Mouse (Mus musculus): ENCODE measurements around the gene Palm2.

DNA sequence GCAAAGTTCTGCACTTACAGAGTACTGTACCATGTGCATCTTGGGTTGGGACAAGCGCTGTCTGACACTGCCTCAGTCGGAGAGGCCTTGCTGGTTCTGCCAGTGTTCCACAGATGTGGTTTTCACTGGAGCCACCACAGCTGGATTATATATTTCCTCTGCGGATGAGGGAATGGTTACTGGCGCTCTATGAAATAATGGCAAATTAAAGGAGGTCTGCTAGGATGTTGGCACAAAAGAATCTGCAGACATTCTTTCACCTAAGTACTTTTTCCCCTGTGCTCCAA lies 135.0 kb downstream of the Palm2 start:
- TF ChIP-seq TCF12 (IDR thresholded peaks at IDR 0.05; ENCODE audit: insufficient read depth, poor library complexity, severe bottlenecking) (no peak), MAX (IDR thresholded peaks at IDR 0.05; ENCODE audit: low read depth) (no peak), MYOG (IDR thresholded peaks at IDR 0.05; ENCODE audit: control insufficient read depth in 1 of 3, insufficient read depth in 1 of 3, insufficient read length in 2 of 3, low read depth in 2 of 3) (no peak), POLR2A (IDR thresholded peaks at IDR 0.05; ENCODE audit: insufficient read length, low read depth) (no peak), TCF3 (IDR thresholded peaks at IDR 0.05; ENCODE audit: insufficient read length, low read depth) (no peak), USF1 (IDR thresholded peaks at IDR 0.05; ENCODE audit: low read depth) (no peak), CEBPB (IDR thresholded peaks at IDR 0.05; ENCODE audit: insufficient read depth, poor library complexity, severe bottlenecking) (no peak)

Measured in myocyte (in vitro differentiated cells).